Mouse (Mus musculus): ENCODE measurements at regions not wholly inside any gene's neighbourhood (a gene's known extent, or its start where the extent isn't known, plus 50 kb on each side); places are given as distances from the start of the nearest gene placed in this dataset.

GRCm38 (mm10) chr9:63896073-63896807, 125.6 kb downstream of the Smad6 start:
- DNase-seq = no peak

- no peak for DNase-seq
Observed at GRCm38 (mm10) chr9:63892235-63892971, 129.5 kb downstream of the Smad6 start.

GRCm38 (mm10) chr9:63890717-63891116, 131.1 kb downstream of the Smad6 start:
- DNase-seq = no peak

GRCm38 (mm10) chr9:63889570-63889969, 131.8 kb upstream of the Smad3 start:
- no peak for DNase-seq

- peak; percentile 67 to 77 for DNase-seq
Observed at GRCm38 (mm10) chr9:63884971-63885370, 127.2 kb upstream of the Smad3 start.

- peak; percentile 66 to 69 for DNase-seq
Observed at GRCm38 (mm10) chr9:63883738-63884520, 126.1 kb upstream of the Smad3 start.

- DNase-seq = no peak
Observed at GRCm38 (mm10) chr9:63881692-63882091, 123.9 kb upstream of the Smad3 start.

- peak in 1 of 2 experiments; percentile 60 for DNase-seq
Observed at GRCm38 (mm10) chr9:63881261-63881563, 123.4 kb upstream of the Smad3 start.

GRCm38 (mm10) chr9:63880487-63881260, 122.9 kb upstream of the Smad3 start:
- DNase-seq = no peak

GRCm38 (mm10) chr9:63879710-63880428, 122.1 kb upstream of the Smad3 start:
- DNase-seq = no peak

- no peak for DNase-seq
Observed at GRCm38 (mm10) chr9:63877864-63878263, 120.1 kb upstream of the Smad3 start.

GRCm38 (mm10) chr9:63876886-63877285, 119.1 kb upstream of the Smad3 start:
- no peak for DNase-seq

GRCm38 (mm10) chr9:63876023-63876422, 118.2 kb upstream of the Smad3 start:
- DNase-seq = no peak

GRCm38 (mm10) chr9:63875193-63875592, 117.4 kb upstream of the Smad3 start:
- DNase-seq = no peak

- DNase-seq = no peak
Observed at GRCm38 (mm10) chr9:63864350-63864749, 106.6 kb upstream of the Smad3 start.

GRCm38 (mm10) chr9:63863328-63863727, 105.5 kb upstream of the Smad3 start:
- DNase-seq = no peak

- peak in 1 of 2 experiments; percentile 27 for DNase-seq
Observed at GRCm38 (mm10) chr9:63862427-63862826, 104.6 kb upstream of the Smad3 start.

- DNase-seq = no peak
Observed at GRCm38 (mm10) chr9:63861418-63861817, 103.6 kb upstream of the Smad3 start.

GRCm38 (mm10) chr9:63860196-63860595, 102.4 kb upstream of the Smad3 start:
- DNase-seq = no peak

- peak; percentile 68 to 73 for DNase-seq
Observed at GRCm38 (mm10) chr9:63856065-63856736, 98.4 kb upstream of the Smad3 start.

GRCm38 (mm10) chr9:63851809-63852208, 94.0 kb upstream of the Smad3 start:
- no peak for DNase-seq

- DNase-seq = no peak
Observed at GRCm38 (mm10) chr9:63850316-63850693, 92.5 kb upstream of the Smad3 start.

Measured in cerebellum, postnatal 14 days (tissue).